Mouse (Mus musculus) liver, adult 2 months (tissue): ENCODE measurements around the gene Spint5.

Source experiments
- CTCF ChIP-seq: fragments of 200-500 bp; IDR thresholded peaks from 2 replicates; pipeline ENCODE4 v1.5.1; 2011; ENCODE audit warnings: low read depth, low read length, control low read depth
- POLR2A ChIP-seq: fragments of 200-500 bp; IDR thresholded peaks from 2 replicates; pipeline ENCODE4 v1.6.1; 2011; ENCODE audit warnings: low read length, control low read depth; ENCODE audit not compliant: insufficient read depth; ENCODE audit errors: extremely low read depth

DNA sequence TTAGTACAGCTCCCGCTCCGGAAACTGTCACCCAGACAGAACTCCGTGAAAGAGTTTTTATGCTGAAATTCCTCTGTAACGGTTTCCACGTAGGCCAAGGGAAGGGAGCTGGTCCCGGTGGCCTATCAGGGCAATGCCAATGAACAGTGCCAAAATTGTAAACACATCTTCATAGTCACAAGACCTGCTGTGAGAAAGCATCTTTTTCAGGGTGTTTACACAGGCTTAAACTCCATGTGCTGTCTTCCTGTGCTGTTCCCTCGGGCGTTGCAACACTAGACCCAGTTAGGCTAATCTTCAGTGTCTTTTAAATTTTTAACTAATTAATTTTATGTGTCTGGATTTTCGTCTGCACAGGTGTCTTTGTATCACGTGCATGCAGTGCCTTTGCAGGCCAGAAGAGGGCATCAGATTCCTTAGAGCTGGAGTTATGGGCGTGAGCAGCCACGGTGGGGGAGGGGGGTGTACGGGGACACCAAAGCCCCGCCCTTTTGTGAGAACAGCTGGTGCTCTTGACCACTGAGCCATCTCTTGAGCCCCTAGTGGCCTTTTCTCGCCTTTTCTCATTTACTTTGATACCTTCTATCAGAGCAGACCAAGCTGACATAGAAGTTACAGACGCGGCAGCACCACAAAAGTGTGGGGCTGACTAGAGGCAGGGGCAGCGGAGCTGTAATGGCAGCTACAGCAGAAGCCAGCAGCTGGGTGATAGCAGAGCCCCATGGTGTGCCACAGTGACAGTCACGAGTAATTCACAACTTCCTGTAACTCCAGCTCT is 36.1 kb upstream of the Spint5 start:
- no peak for TF ChIP-seq POLR2A
- TF ChIP-seq CTCF: peak; percentile 81
